Comparison of ENCODE assay signal across 8 mouse cellular contexts in the genomic region with DNA sequence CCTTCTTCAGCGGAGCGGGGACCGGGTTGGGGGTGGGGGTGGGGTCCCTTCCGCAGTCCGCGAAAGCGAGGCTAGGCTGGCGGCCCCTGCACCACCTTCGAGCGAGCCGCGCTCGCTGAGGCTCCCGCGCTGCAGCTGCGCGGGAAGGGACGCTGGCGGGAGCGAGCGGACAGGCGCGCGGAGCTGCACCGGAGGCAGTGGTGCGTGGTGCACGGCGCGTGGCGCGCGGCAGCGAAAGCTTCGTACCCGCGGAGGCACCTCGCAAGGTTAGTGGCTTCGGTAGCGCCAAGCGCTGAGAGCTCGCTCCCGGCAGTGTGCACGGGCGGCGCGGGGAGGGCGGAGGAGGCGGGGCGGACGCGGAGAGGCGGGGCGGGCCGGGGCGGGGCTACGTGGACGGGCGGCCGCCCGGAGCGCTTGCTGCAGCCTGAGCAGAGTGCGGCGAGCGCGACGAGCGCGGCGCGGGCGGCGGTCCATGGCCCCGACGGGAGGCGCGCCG. TPM values are rescaled to one million over a fixed set of nuclear protein-coding genes. Genes with fewer than 3 reads are reported as not detected.
DNase-seq lines count a peak whose midpoint lies in the region; TF ChIP-seq lines count a peak whose summit lies in the region.

A gene (plus strand): TSS at position 417 of the 496 bp plus-strand sequence.

- TF ChIP-seq POLR2A in cortical plate, adult 2 months (IDR thresholded peaks at IDR 0.05; ENCODE audit: extremely low read depth, insufficient read depth, low read length): peak; percentile 64; the same call in 1 of the 2 replicates

- DNase-seq in adipocyte (ENCODE audit: low spot score): peak; percentile 76
- DNase-seq in gastrocnemius, postnatal 10 days: peak; percentile 82
- peak; percentile 79 for DNase-seq in induced T-regulatory cell, adult 2 months (ENCODE audit: low read depth)
- peak; percentile 89 to 92 for DNase-seq in left cerebral cortex, adult 2 months (ENCODE audit: extremely low spot score in 1 of 2, low spot score in 2 of 2)
- peak; percentile 71 for DNase-seq in lung, postnatal 36 days
- peak; percentile 95 for DNase-seq in right cerebral cortex, adult 18-20 months
- peak; percentile 90 for DNase-seq in thymus, postnatal 4 days

- intact Hi-C loops in left cerebral cortex, adult 2 months (cut with DNase I): loop anchor here (1.0 to 5.0 kb wide), 7 partner anchors 103 to 430 kb away; no protein-coding TSS in a partner anchor

- TF ChIP-seq CTCF in cortical plate, adult 2 months (IDR thresholded peaks at IDR 0.05; ENCODE audit: extremely low read depth, insufficient read depth, low read length): no peak
- TF ChIP-seq CTCF in left cerebral cortex, adult 2 months (IDR thresholded peaks at IDR 0.05): no peak

- H3K27ac ChIP-seq in cortical plate, adult 2 months (ENCODE audit: insufficient read depth, low read length): peak within 1 kb of the TSS; percentile 93
- H3K27ac ChIP-seq in left cerebral cortex, adult 2 months: peak within 1 kb of the TSS; percentile 98

- peaks cover 2% of the 10 kb centered on the region; the same call in 1 of the 2 replicates for H3K4me1 ChIP-seq in cortical plate, adult 2 months (ENCODE audit: control insufficient read depth, insufficient read depth, low read length)

- H3K4me3 ChIP-seq in cortical plate, adult 2 months (ENCODE audit: insufficient read depth, low read length): peak within 1 kb of the TSS; percentile 77
- H3K4me3 ChIP-seq in left cerebral cortex, adult 2 months: peak within 1 kb of the TSS; percentile 96

RNA-seq across cellular contexts. Expression of the gene that starts here (rescaled TPM):
- polyA plus RNA-seq in cortical plate, adult 2 months (2012; rRNA removed): 23.3 and 24.8 TPM in 2 replicates
- total RNA-seq in gastrocnemius, postnatal 10 days (2021): 10 to 100 TPM; 24.5 to 31.9 TPM
- total RNA-seq in left cerebral cortex, adult 2 months (2021): 10 to 100 TPM; 77.0 to 89.4 TPM

Comparison
In these comparisons a context has a peak if more than half of its experiments do, and no peak if none do; other contexts are left out.
1. Peak in every context shown above with its lines: DNase-seq, H3K4me3 ChIP-seq and H3K27ac ChIP-seq.